Mouse (Mus musculus): ENCODE data around the gene Csrnp2. TPM values are rescaled to one million over a fixed set of nuclear protein-coding genes. Genes with fewer than 3 reads are reported as not detected.
"Not testable (repeated sequence)": the region's sequence is repeated elsewhere in the genome, so short reads cannot be mapped to it uniquely, and the experiment has no call there.

Csrnp2 gene
- 9.3 and 10.8 TPM in 2 replicates for polyA plus RNA-seq (2011; ENCODE audit: insufficient read length, low read depth, missing spikeins)

DNA sequence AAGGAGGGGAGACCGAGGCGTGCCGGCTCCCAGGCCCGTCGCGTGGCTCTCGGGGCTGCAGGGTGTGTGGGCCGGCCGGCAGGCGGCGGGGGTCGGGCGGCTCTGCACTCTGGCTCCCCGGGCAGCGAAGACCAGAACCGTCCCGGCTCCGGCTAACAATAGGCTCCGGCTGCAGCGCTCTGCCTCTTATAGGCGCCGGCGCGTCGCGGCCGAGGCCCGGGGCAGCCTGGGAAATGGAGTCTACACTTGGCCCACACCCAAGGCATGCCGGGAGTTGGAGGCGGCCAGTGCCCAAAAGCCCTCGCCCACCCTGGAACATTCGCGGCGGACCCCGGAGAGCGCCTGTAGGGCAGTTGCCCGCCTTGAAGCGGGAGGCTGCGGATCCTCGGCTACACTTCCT lies at the start of gene Csrnp2:
TSS of gene Csrnp2 (minus strand) at position 387 of the 400 bp plus-strand sequence.
- Histone ChIP-seq H3K27ac (ENCODE audit: insufficient read depth, low read length) (no peak within 1 kb of the TSS), H3K4me1 (ENCODE audit: control insufficient read depth, insufficient read depth, low read length) (peaks cover 5% of the 10 kb centered on the region), H3K4me3 (ENCODE audit: insufficient read depth, low read length) (peak within 1 kb of the TSS; percentile 58)
- TF ChIP-seq POLR2A (IDR thresholded peaks at IDR 0.05; ENCODE audit: low read depth, low read length) (peak; percentile 99), CTCF (IDR thresholded peaks at IDR 0.05; ENCODE audit: borderline replicate concordance, insufficient read depth, low read length) (no peak)

- not testable (repeated sequence) for H3K4me1 ChIP-seq (ENCODE audit: control insufficient read depth, insufficient read depth, low read length); H3K27ac ChIP-seq (ENCODE audit: insufficient read depth, low read length); H3K4me3 ChIP-seq (ENCODE audit: insufficient read depth, low read length)
Observed at GRCm38 (mm10) chr15:100543651-100544030, 48.4 kb upstream of the Csrnp2 start.

GRCm38 (mm10) chr15:100542876-100543650 lies 47.8 kb upstream of the Csrnp2 start:
- H3K4me1 ChIP-seq (ENCODE audit: control insufficient read depth, insufficient read depth, low read length); H3K27ac ChIP-seq (ENCODE audit: insufficient read depth, low read length): not testable (repeated sequence)

DNA sequence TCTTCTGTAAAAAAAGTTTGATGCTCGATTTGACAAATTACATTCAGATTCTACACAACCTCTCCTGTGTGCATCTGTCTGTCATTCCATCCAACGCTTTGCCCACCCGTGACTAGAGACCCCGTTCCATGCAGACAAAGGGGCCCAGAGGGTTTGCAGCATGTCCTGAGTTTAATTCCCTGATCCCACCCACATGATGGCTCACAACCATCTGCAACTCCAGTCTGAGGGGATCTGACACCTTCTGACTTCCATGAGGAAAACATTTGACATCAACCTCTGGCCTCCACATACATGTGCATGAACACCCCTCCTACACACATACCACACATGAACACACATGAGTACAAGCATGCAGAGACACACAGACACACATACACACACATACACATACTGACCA lies 46.1 kb upstream of the Csrnp2 start:
- TF ChIP-seq POLR2A (IDR thresholded peaks at IDR 0.05; ENCODE audit: low read depth, low read length) (no peak), CTCF (IDR thresholded peaks at IDR 0.05; ENCODE audit: borderline replicate concordance, insufficient read depth, low read length) (no peak)
- H3K4me3 ChIP-seq (ENCODE audit: insufficient read depth, low read length), result no peak overlapping the region
- H3K4me1 ChIP-seq (ENCODE audit: control insufficient read depth, insufficient read depth, low read length), result no peaks in the 10 kb centered on the region
- H3K27ac ChIP-seq (ENCODE audit: insufficient read depth, low read length), result no peak overlapping the region

More at GRCm38 (mm10) chr15:100542876-100543650, 47.8 kb upstream of the Csrnp2 start:
- H3K4me3 ChIP-seq (ENCODE audit: insufficient read depth, low read length), result not testable (repeated sequence)

DNA sequence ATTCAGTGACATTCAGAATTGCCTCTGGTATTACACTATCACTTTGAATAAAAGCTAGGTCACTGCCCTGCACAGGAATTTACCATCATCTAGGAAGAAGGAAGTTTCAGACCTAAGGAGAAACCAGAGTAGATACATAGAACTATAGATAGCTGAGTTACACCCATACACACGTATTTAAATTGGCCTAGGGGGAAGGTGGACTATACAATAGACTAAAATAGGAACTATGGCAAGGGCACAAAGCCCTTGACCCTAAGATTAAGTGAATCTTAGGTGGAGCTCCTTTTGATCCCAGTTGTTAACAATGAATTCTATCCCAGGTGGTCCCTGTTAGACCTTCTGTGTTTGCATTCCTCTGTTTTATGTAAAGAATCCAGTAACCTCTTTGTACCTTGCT lies 45.7 kb upstream of the Csrnp2 start:
- H3K27ac ChIP-seq (ENCODE audit: insufficient read depth, low read length); H3K4me1 ChIP-seq (ENCODE audit: control insufficient read depth, insufficient read depth, low read length); H3K4me3 ChIP-seq (ENCODE audit: insufficient read depth, low read length): not testable (repeated sequence)

- no peaks in the 10 kb centered on the region for H3K4me1 ChIP-seq (ENCODE audit: control insufficient read depth, insufficient read depth, low read length)
- no peak for TF ChIP-seq POLR2A (IDR thresholded peaks at IDR 0.05; ENCODE audit: low read depth, low read length)
- TF ChIP-seq CTCF (IDR thresholded peaks at IDR 0.05; ENCODE audit: borderline replicate concordance, insufficient read depth, low read length), result no peak
- H3K4me3 ChIP-seq (ENCODE audit: insufficient read depth, low read length), result no peak overlapping the region
- H3K27ac ChIP-seq (ENCODE audit: insufficient read depth, low read length), result no peak overlapping the region
Observed at GRCm38 (mm10) chr15:100539411-100539810, 44.1 kb upstream of the Csrnp2 start.

GRCm38 (mm10) chr15:100537913-100538312 lies 42.6 kb upstream of the Csrnp2 start:
- no peak for TF ChIP-seq POLR2A (IDR thresholded peaks at IDR 0.05; ENCODE audit: low read depth, low read length)
- no peak for TF ChIP-seq CTCF (IDR thresholded peaks at IDR 0.05; ENCODE audit: borderline replicate concordance, insufficient read depth, low read length)

GRCm38 (mm10) chr15:100527900-100528299 lies 32.6 kb upstream of the Csrnp2 start:
- Histone ChIP-seq H3K4me1 (ENCODE audit: control insufficient read depth, insufficient read depth, low read length) (no peaks in the 10 kb centered on the region), H3K27ac (ENCODE audit: insufficient read depth, low read length) (no peak overlapping the region), H3K4me3 (ENCODE audit: insufficient read depth, low read length) (no peak overlapping the region)
- TF ChIP-seq CTCF (IDR thresholded peaks at IDR 0.05; ENCODE audit: borderline replicate concordance, insufficient read depth, low read length), result no peak

More at GRCm38 (mm10) chr15:100537913-100538312, 42.6 kb upstream of the Csrnp2 start:
- H3K4me3 ChIP-seq (ENCODE audit: insufficient read depth, low read length), result no peak overlapping the region
- no peaks in the 10 kb centered on the region for H3K4me1 ChIP-seq (ENCODE audit: control insufficient read depth, insufficient read depth, low read length)
- no peak overlapping the region for H3K27ac ChIP-seq (ENCODE audit: insufficient read depth, low read length)

GRCm38 (mm10) chr15:100525405-100525804 lies 30.1 kb upstream of the Csrnp2 start:
- TF ChIP-seq CTCF (IDR thresholded peaks at IDR 0.05; ENCODE audit: borderline replicate concordance, insufficient read depth, low read length), result no peak
- TF ChIP-seq POLR2A (IDR thresholded peaks at IDR 0.05; ENCODE audit: low read depth, low read length), result no peak
- no peak overlapping the region for H3K4me3 ChIP-seq (ENCODE audit: insufficient read depth, low read length)
- no peak overlapping the region for H3K27ac ChIP-seq (ENCODE audit: insufficient read depth, low read length)
- no peaks in the 10 kb centered on the region for H3K4me1 ChIP-seq (ENCODE audit: control insufficient read depth, insufficient read depth, low read length)

- Histone ChIP-seq H3K27ac (ENCODE audit: insufficient read depth, low read length) (no peak overlapping the region), H3K4me3 (ENCODE audit: insufficient read depth, low read length) (no peak overlapping the region), H3K4me1 (ENCODE audit: control insufficient read depth, insufficient read depth, low read length) (no peaks in the 10 kb centered on the region)
- TF ChIP-seq CTCF (IDR thresholded peaks at IDR 0.05; ENCODE audit: borderline replicate concordance, insufficient read depth, low read length) (no peak), POLR2A (IDR thresholded peaks at IDR 0.05; ENCODE audit: low read depth, low read length) (no peak)
Observed at GRCm38 (mm10) chr15:100520306-100520705, 25.0 kb upstream of the Csrnp2 start.

DNA sequence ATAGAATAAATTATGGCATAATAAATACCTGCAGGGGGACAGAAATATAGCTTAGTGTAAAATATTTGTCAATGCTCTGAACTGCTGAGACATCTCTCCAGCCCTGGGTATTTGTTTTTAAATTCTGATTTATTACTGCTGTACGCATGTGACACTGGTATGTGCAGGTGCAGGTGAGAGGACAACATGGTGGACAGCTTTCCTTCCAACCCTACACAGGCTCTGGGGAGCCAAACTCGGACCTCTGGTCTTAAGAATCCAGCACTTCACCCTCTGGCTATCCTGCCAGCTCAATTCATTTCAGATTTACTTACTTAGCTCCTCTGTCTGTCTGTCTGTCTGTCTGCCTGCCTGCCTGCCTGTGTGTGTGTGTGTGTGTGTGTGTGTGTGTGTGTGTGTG lies 19.8 kb upstream of the Csrnp2 start:
- no peak overlapping the region for H3K27ac ChIP-seq (ENCODE audit: insufficient read depth, low read length)
- no peaks in the 10 kb centered on the region for H3K4me1 ChIP-seq (ENCODE audit: control insufficient read depth, insufficient read depth, low read length)
- H3K4me3 ChIP-seq (ENCODE audit: insufficient read depth, low read length), result no peak overlapping the region
- TF ChIP-seq CTCF (IDR thresholded peaks at IDR 0.05; ENCODE audit: borderline replicate concordance, insufficient read depth, low read length) (no peak), POLR2A (IDR thresholded peaks at IDR 0.05; ENCODE audit: low read depth, low read length) (no peak)

All from embryonic fibroblast, embryonic 13.5 days (primary cell).